Mouse (Mus musculus) c-Kit-positive CD71-positive TER-119-positive erythroid progenitor cells, embryonic 14.5 days (primary cell): ENCODE measurements around the gene Adprhl1.

ENCODE experiments used
- DNase-seq: peaks from one replicate; pipeline ENCODE4 v3.0.0-alpha.2; 2013; ENCODE audit warnings: low spot score

Adprhl1 gene

DNA sequence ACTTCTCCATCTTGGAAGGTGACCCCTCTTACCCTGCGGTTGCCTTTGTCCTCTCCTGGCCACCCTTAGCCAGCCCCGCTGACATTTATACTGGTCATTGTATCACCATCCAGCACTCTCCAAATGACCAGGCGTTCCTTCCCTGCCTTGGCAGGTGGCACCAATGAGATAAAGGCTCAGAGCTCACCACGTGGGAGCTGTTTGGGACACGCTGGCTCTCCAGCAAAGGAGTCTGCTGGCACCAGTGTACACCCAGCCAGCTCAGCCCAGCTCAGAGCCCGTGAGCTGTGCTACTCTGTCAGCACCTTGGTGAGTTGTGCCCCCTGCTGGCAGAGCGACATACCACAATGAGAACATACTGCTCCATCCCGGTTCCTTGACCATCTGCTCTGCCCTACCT is at the start of gene Adprhl1:
Gene Adprhl1, minus strand, starts transcription at position 144 of the 400 bp plus-strand sequence.
- peak; percentile 51 for DNase-seq

- DNase-seq: no peak
Measured at GRCm38 (mm10) chr8:13301036-13301435, 47.1 kb upstream of the Adprhl1 start.

- DNase-seq: no peak
Measured at GRCm38 (mm10) chr8:13299571-13299970, 45.6 kb upstream of the Adprhl1 start.

DNA sequence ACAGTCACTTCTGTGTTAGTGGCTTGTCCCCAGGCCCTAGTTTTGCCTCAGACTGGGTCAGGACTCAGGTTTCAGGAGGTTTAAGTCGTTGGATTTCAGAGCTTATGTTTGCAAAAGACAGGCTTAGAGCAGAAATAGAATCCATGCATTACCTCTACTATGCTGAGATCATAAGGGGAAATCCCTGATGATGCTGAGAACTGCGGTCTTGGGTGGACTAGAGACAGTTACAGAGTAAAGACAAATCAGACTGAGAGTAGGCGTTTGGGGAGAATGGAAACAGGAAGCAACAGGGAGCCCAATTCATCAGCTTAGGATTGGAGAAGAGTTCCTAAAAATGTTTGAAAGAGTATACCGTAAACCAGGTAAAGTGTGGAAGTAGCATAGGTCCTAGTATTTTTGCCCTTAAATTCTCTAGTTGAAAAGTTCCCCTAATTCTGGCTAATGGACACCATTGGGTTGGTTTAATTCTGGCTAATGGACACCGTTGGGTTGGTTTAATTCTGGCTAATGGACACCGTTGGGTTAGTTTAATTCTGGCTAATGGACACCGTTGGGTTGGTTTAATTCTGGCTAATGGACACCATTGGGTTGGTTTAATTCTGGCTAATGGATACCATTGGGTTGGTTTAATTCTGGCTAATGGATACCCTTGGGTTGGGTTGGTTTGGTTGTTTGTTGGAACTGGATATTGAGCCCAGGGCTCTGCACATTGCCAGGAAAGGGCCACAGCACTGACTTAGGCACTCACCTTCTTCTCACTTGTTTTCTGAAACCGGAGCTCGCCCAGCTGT is 39.9 kb upstream of the Adprhl1 start:
- DNase-seq: no peak

- DNase-seq: peak; percentile 76
Measured at GRCm38 (mm10) chr8:13292364-13292763, 38.4 kb upstream of the Adprhl1 start.

GRCm38 (mm10) chr8:13288646-13289045 is 34.7 kb upstream of the Adprhl1 start:
- DNase-seq: no peak

DNA sequence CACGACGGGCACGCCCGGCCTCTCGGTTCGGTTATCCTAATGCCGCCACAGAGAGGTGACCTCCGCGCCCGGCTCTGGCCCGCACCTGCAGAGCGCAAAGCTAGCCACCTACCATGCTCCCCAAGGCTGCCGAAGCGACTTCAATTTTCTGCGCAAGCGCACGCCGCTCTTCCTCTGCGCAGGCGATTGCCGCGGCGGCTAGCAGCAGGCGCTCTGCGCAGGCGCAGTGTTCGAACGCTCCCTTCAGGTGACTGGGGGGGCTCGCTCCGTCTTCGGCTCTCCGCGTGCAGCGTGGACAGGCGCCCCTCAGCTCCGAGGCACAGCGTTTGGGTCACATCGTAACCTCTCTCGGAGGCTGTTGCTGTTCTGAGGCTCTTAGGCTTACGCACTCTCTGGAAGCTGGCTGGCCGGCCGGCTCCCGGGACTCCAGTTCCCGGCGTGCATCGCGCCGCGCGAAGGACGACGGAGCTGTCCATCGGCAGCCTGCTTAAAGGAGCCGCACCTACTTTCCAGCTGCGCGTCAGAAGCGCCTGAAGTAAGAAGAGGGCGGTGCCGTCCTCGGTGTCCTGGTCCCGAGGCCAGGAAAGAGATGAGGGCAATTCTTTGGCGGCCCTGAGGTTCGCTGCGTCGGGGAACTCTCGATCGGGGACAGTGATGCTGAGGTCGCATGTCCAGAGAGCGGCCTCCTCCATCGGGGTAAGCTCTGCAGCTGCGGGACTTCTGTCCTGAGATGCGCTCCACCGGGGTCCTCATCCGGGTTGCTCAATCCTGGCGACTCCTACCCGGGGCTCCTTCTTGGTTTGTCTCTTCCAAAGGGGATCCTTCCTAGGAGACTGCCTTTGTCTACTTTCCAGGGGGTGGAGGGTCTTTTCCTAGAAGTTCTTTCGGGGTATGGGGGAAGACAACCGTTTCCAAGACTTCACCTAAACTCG is 34.0 kb upstream of the Adprhl1 start, which contains the start of the genes Dcun1d2 and Tmco3:
Gene Dcun1d2, minus strand, starts transcription at position 440 of the 932 bp plus-strand sequence.
Gene Tmco3, plus strand, starts transcription at position 499 of the 932 bp plus-strand sequence.
- DNase-seq: peak; percentile 94

DNA sequence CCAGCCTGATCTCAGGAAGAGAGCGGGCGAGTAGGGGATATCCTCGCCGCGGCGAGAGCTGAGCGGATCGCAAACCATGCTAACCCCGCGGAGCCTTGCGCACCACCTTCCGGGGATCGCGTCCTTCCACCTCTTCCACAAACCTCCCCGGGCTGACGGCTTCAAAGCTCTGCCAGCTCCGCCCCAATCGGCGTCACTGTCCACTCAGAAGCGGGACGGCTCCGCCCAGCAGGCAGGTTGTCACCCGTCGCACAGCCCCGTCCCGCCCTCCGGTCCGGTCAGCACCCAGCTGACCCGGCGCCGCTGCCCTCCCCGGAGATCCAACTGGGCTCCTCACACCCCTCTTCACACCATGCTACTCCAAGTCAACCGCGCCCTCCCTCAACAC is 33.3 kb upstream of the Adprhl1 start:
- DNase-seq: peak; percentile 83

DNA sequence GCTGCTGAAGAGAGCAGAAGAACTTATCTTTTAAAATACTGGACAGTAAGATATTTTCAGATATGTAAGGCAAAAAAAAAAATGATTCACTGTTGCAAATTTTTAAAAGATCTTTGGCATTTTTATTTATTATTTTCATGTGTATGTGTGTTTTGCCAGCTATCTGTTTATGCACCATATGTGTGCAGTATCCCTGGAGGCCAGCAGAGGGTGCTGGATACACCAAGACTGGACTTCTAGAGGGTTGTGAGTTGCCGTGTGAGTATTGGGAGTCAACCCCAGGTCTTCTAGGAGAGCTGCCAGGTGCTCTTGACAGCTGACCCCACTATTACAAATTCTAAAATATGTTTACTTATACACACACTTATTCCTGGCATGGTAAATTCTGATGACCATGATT is 29.2 kb upstream of the Adprhl1 start:
- DNase-seq: no peak

DNA sequence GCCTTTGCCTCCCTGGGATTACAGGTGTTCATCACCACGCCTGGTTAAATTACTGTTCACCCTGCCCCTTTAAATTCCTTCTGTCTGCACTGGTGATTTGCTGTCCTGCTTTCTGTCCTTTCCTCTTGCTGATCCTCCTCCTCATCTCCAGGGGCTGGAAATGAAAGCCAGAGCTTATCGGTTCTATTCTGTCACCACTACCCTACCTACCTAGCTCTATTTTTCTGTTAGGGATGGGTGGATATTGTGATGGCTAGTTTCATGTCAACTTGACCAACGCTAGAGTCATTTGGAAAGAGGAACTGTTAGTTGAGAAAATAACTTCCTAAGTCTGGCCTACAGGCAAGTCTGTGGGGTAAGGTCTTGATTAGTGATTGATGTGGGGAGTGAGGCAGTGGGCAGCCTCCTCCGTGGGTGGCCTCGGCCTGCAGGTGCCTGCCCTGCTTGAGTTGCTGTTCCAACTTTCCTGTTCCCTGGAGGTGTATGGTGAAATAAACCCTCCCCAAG is 23.0 kb upstream of the Adprhl1 start:
- no peak for DNase-seq

- DNase-seq: no peak
Measured at GRCm38 (mm10) chr8:13272834-13273233, 18.9 kb upstream of the Adprhl1 start.

DNA sequence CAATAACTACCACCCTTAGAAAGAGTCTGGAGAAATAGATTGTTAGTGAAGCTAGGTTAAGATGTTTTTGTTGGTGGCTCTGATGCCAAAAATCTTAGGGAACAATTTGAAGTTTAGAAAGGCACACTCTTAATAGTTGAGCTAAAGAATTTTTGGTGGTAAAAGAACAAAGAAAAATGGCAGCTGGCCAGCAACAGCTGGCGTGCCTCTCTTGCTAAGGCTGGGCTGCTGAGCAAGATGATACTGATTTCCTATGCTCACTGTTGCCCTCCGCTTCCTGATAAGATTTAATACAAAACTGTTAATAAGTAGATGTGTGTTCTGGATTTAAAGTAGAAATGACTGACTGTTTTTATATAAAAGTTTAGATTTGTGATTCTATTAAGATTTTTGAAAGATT is 13.6 kb upstream of the Adprhl1 start:
- no peak for DNase-seq

DNA sequence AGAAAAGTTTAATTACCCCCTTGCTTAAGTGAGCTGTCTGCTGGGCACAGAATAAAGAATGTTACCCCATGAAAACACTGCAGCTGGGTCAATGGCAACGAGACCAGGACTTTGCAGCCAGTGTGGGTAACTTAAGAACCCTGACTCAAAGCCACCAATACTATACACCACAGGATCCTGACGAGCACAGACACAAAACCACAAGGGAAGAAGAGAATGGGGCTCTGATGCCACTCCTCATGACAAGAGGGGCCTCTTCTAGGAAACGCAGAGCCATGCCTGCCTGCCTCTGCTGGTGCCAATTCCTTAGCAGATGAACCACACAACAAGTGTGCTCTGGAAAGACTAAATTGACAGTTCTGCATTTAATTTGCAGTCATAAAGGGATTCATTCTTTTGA is 9.4 kb upstream of the Adprhl1 start:
- no peak for DNase-seq

DNA sequence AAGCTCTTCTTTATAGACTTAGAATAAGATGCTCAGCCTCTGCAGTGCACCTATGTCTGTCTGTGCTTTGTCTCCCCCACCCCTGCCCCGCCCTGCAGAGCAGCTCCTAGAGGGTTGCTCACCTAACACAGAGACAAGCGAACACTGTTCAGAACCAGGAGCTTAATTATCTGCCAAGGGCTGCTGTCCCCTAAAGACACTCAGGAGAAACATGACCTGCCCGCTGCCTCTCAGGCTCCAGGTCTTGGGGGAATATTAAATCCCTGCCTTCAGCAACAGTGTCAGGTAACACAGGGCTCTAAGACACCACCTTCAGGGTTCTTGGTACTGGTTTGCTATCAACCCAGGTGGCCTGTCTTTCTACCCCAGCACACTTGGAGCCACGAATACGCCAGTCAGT is 549 bp downstream of the Adprhl1 start:
- no peak for DNase-seq

GRCm38 (mm10) chr8:13252837-13253236 is 1.1 kb downstream of the Adprhl1 start:
- DNase-seq: no peak

GRCm38 (mm10) chr8:13244343-13244880 is 9.6 kb downstream of the Adprhl1 start:
- DNase-seq: no peak

- DNase-seq: no peak
Measured at GRCm38 (mm10) chr8:13242985-13243870, 10.7 kb downstream of the Adprhl1 start.

DNA sequence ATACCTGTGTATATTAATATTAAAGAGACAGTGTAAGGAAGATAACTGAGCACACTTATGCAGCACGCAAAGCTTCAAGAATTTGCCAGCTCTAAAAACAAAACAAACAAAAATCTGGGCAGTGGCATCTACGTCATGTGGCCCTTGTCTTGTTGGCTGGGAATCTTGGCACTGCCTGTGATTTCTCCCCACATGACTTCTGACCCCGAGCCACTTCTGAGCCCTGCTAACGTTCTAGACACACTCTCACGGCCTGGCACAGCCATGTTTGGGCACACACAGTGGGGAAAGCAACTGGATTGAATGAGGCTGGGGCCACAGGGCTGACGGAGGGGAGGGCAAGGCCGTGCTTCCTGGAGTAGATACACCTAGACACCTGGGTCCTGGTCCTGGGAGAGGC is 13.3 kb downstream of the Adprhl1 start:
- DNase-seq: no peak

DNA sequence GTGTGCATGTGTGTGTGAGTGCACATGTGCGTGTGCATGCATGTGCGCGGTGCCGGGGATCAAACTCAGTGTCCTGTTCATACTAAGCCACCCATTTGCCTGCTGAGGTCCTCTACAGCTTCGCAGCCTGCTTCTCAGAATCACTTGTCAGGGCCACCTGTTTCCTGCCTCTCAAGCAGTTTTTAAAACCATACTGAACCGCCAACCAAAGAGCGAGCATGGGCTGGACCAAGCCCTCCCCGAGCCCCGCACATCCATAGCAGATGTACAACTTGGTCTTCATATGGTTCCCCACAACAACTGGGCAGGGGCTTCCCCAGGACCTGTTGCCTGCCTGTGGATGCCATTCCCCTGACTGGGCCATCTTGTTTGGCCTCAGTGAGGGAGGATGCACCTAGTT is 13.9 kb downstream of the Adprhl1 start:
- no peak for DNase-seq

DNA sequence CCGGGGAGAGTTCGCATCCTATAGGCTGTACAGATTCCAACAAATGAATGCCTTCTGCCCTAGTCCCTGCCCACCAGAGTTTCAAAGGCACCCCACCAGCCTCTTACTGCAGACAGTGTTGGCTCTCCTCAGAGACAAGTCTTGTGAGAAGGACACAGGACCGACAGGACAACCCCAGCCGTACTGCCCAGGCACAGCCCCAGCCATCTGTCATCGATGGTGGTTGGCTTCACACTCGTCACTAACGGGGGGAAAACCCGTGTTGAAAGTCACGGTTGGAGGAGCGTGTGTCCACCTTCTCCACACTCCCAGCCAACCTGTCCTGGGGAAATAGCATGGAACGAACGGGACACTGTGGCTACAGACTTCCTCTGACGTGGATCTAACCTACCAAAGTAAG is 19.2 kb downstream of the Adprhl1 start:
- DNase-seq: no peak

DNA sequence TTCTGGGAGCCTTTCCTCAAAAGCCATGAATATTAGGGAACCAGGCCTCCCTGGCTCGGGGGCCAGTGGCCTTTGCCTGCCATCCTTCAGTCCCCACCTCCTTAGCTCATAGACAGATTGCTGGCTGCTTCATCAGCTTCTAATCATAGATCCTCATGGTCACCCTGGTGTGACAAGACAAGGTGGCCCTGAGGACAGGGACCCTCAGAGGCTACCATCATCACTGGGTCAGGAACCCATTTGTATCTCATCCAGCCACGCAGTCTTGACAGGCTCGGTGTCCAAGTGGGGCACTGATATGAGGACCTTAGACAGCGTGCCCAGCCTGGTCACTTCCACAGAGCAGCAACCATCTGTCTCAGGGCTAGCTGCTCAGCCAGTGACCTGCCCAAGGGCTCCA is 23.5 kb downstream of the Adprhl1 start:
- DNase-seq: no peak
